Mouse (Mus musculus) heart, embryonic 13.5 days (tissue): Measurements from ENCODE around the gene Shisal1. TPM values are rescaled to one million over a fixed set of nuclear protein-coding genes. Genes with fewer than 3 reads are reported as not detected.

Source experiments
- ATAC-seq: fragments of 200-750 bp; cut with Nextera tagmentation; 2 replicates; pipeline ENCODE4 v1.8.0; 2017; ENCODE audit warnings: moderate TSS enrichment; ENCODE audit not compliant: insufficient number of reproducible peaks, low FRiP score, low TSS enrichment; ENCODE audit errors: extremely low read depth
- H3K27ac ChIP-seq: fragments of 300-500 bp; sonication (generic); replicated peaks from 2 replicates; pipeline ENCODE4 v1.5.1; 2015; ENCODE audit warnings: moderate library complexity, mild to moderate bottlenecking, inconsistent platforms
- H3K27me3 ChIP-seq: fragments of 300-500 bp; sonication (generic); replicated peaks from 2 replicates; pipeline ENCODE4 v1.6.1; 2015; ENCODE audit warnings: mild to moderate bottlenecking, inconsistent platforms
- H3K36me3 ChIP-seq: fragments of 300-500 bp; sonication (generic); 2 replicates; pipeline ENCODE4 v1.6.1; 2015; ENCODE audit warnings: mild to moderate bottlenecking, inconsistent platforms
- H3K4me1 ChIP-seq: fragments of 300-500 bp; sonication (generic); 2 replicates; pipeline ENCODE4 v1.6.1; 2015; ENCODE audit warnings: inconsistent platforms
- H3K4me2 ChIP-seq: fragments of 300-500 bp; sonication (generic); 2 replicates; pipeline ENCODE4 v1.6.1; 2015; ENCODE audit warnings: inconsistent platforms, mild to moderate bottlenecking, moderate library complexity
- H3K4me3 ChIP-seq: fragments of 300-500 bp; sonication (generic); 2 replicates; pipeline ENCODE4 v1.5.1; 2015; ENCODE audit warnings: moderate library complexity, mild to moderate bottlenecking, inconsistent platforms
- H3K9ac ChIP-seq: fragments of 300-500 bp; sonication (generic); 2 replicates; pipeline ENCODE4 v1.6.1; 2015; ENCODE audit warnings: inconsistent platforms, mild to moderate bottlenecking, moderate library complexity
- H3K9me3 ChIP-seq: fragments of 300-500 bp; sonication (generic); 2 replicates; pipeline ENCODE4 v1.6.1; 2016; ENCODE audit warnings: inconsistent platforms
- WGBS: fragments of 180-500 bp; shearing (Covaris S2); methylation state at CpG from one replicate; pipeline ENCODE4 v1.1.7; 2015; ENCODE audit warnings: mixed read lengths; 5-methylcytosine and 5-hydroxymethylcytosine counted together
- polyA plus RNA-seq: library from polyadenylated mRNA; unstranded; fragments of >200 nt; fragmentation: Nextera tagmentation; extraction: Ambion mirVana; gene quantifications from 2 replicates; pipeline ENCODE4 v1.2.1, GENCODE M21; 2015

Gene Shisal1
- polyA plus RNA-seq, 1 experiment from 2014 or later, result 0.60 TPM

GRCm38 (mm10) chr15:84372801-84373200, 74.1 kb downstream of the Shisal1 start:
- Histone ChIP-seq H3K36me3 (no peaks in the 10 kb centered on the region), H3K4me2 (no peak overlapping the region), H3K27me3 (no peaks in the 10 kb centered on the region), H3K9me3 (peaks cover 12% of the 10 kb centered on the region), H3K4me3 (no peak overlapping the region), H3K4me1 (no peaks in the 10 kb centered on the region), H3K9ac (no peak overlapping the region), H3K27ac (no peak overlapping the region)
- no peak for ATAC-seq
- WGBS, result 78% methylated on average over 5 of the region's 5 CpGs

GRCm38 (mm10) chr15:84367402-84367801, 79.5 kb downstream of the Shisal1 start:
- Histone ChIP-seq H3K27me3 (no peaks in the 10 kb centered on the region), H3K9ac (no peak overlapping the region), H3K4me1 (peaks cover 13% of the 10 kb centered on the region; the same call in 1 of the 2 replicates), H3K27ac (no peak overlapping the region), H3K4me3 (no peak overlapping the region), H3K36me3 (no peaks in the 10 kb centered on the region), H3K9me3 (no peaks in the 10 kb centered on the region; the same call in 1 of the 2 replicates), H3K4me2 (no peak overlapping the region)
- WGBS, result 73% methylated on average over 8 of the region's 8 CpGs
- no peak for ATAC-seq

GRCm38 (mm10) chr15:84366574-84366989, 80.3 kb downstream of the Shisal1 start:
- WGBS, result 78% methylated on average over 10 of the region's 10 CpGs
- peaks cover 13% of the 10 kb centered on the region; the same call in 1 of the 2 replicates for H3K4me1 ChIP-seq
- H3K4me2 ChIP-seq, result no peak overlapping the region
- no peak overlapping the region for H3K27ac ChIP-seq
- no peaks in the 10 kb centered on the region for H3K27me3 ChIP-seq
- H3K4me3 ChIP-seq, result no peak overlapping the region
- no peak for ATAC-seq
- H3K9ac ChIP-seq, result no peak overlapping the region
- H3K9me3 ChIP-seq, result no peaks in the 10 kb centered on the region; the same call in none of the 2 replicates
- H3K36me3 ChIP-seq, result no peaks in the 10 kb centered on the region

- Histone ChIP-seq H3K27ac (0 out of 2 replicates have a peak overlapping the region, but pooled peaks have one; percentile 28), H3K9ac (no peak overlapping the region), H3K9me3 (no peaks in the 10 kb centered on the region; the same call in none of the 2 replicates), H3K36me3 (no peaks in the 10 kb centered on the region), H3K27me3 (no peaks in the 10 kb centered on the region), H3K4me3 (no peak overlapping the region), H3K4me2 (no peak overlapping the region), H3K4me1 (peaks cover 15% of the 10 kb centered on the region; the same call in 1 of the 2 replicates)
- ATAC-seq, result no peak
- WGBS, result 60% methylated on average over 17 of the region's 17 CpGs
Measured at GRCm38 (mm10) chr15:84365675-84366381, 81.1 kb downstream of the Shisal1 start.

- Histone ChIP-seq H3K9me3 (no peaks in the 10 kb centered on the region; the same call in none of the 2 replicates), H3K27ac (0 out of 2 replicates have a peak overlapping the region, but pooled peaks have one; percentile 32), H3K36me3 (no peaks in the 10 kb centered on the region), H3K4me1 (peaks cover 25% of the 10 kb centered on the region), H3K4me2 (no peak overlapping the region), H3K9ac (no peak overlapping the region), H3K4me3 (no peak overlapping the region), H3K27me3 (no peaks in the 10 kb centered on the region)
- 90% methylated on average over 3 of the region's 3 CpGs for whole genome bisulfite sequencing
- ATAC-seq, result no peak
Measured at GRCm38 (mm10) chr15:84364746-84365145, 82.2 kb downstream of the Shisal1 start.

- ATAC-seq, result no peak
Measured at GRCm38 (mm10) chr15:84355081-84355480, 91.8 kb downstream of the Shisal1 start.

GRCm38 (mm10) chr15:84351915-84352844, 94.7 kb downstream of the Shisal1 start:
- no peak overlapping the region for H3K4me3 ChIP-seq
- H3K36me3 ChIP-seq, result no peaks in the 10 kb centered on the region
- WGBS, result 41% methylated on average over 21 of the region's 21 CpGs
- H3K4me2 ChIP-seq, result peak overlapping the region; percentile 2; the same call in 1 of the 2 replicates
- 0 out of 2 replicates have a peak overlapping the region, but pooled peaks have one; percentile 28 for H3K27ac ChIP-seq
- H3K27me3 ChIP-seq, result no peaks in the 10 kb centered on the region
- peaks cover 8% of the 10 kb centered on the region for H3K9me3 ChIP-seq
- no peak for ATAC-seq
- peaks cover 16% of the 10 kb centered on the region for H3K4me1 ChIP-seq
- no peak overlapping the region for H3K9ac ChIP-seq

More at GRCm38 (mm10) chr15:84355081-84355480, 91.8 kb downstream of the Shisal1 start:
- Histone ChIP-seq H3K4me3 (no peak overlapping the region), H3K4me1 (peaks cover 18% of the 10 kb centered on the region), H3K9ac (no peak overlapping the region), H3K27ac (no peak overlapping the region), H3K4me2 (no peak overlapping the region), H3K27me3 (0 out of 2 replicates have a peak, but pooled peaks cover 2% of the 10 kb centered on the region), H3K9me3 (no peaks in the 10 kb centered on the region), H3K36me3 (no peaks in the 10 kb centered on the region)
- WGBS, result 72% methylated on average over 5 of the region's 5 CpGs

- Histone ChIP-seq H3K27ac (no peak overlapping the region), H3K4me1 (peaks cover 16% of the 10 kb centered on the region), H3K27me3 (no peaks in the 10 kb centered on the region), H3K4me3 (no peak overlapping the region), H3K36me3 (no peaks in the 10 kb centered on the region), H3K4me2 (no peak overlapping the region), H3K9me3 (peaks cover 8% of the 10 kb centered on the region), H3K9ac (no peak overlapping the region)
- WGBS, result 77% methylated on average over 7 of the region's 7 CpGs
- ATAC-seq, result no peak
Measured at GRCm38 (mm10) chr15:84351342-84351741, 95.6 kb downstream of the Shisal1 start.

GRCm38 (mm10) chr15:84349915-84350738, 96.8 kb downstream of the Shisal1 start:
- Histone ChIP-seq H3K27ac (no peak overlapping the region), H3K9ac (no peak overlapping the region), H3K36me3 (no peaks in the 10 kb centered on the region), H3K9me3 (peaks cover 8% of the 10 kb centered on the region), H3K4me3 (no peak overlapping the region), H3K4me1 (peaks cover 16% of the 10 kb centered on the region), H3K27me3 (no peaks in the 10 kb centered on the region), H3K4me2 (no peak overlapping the region)
- WGBS, result 50% methylated on average over 14 of the region's 14 CpGs
- ATAC-seq, result no peak

- Histone ChIP-seq H3K9ac (no peak overlapping the region), H3K27ac (no peak overlapping the region), H3K4me3 (no peak overlapping the region), H3K36me3 (no peaks in the 10 kb centered on the region), H3K27me3 (no peaks in the 10 kb centered on the region), H3K4me2 (no peak overlapping the region), H3K9me3 (peaks cover 8% of the 10 kb centered on the region), H3K4me1 (peaks cover 16% of the 10 kb centered on the region)
- WGBS, result 88% methylated on average over 4 of the region's 4 CpGs
- no peak for ATAC-seq
Measured at GRCm38 (mm10) chr15:84348769-84349168, 98.1 kb downstream of the Shisal1 start.
